Mouse (Mus musculus): ENCODE measurements around the gene Bcl11a. TPM values are rescaled to one million over a fixed set of nuclear protein-coding genes. Genes with fewer than 3 reads are reported as not detected.
A peak's percentile ranks its signal among the peaks of the same experiment; 100 is the strongest.

Gene Bcl11a
- polyA plus RNA-seq, 1 experiment from 2014 or later: 26.4 TPM

- Histone ChIP-seq H3K4me1 (ENCODE audit: control insufficient read depth, insufficient read depth, low read length) (peaks cover 22% of the 10 kb centered on the region), H3K36me3 (ENCODE audit: control insufficient read depth, insufficient read depth, low read length) (peaks cover 30% of the 10 kb centered on the region), H3K27ac (replicated peaks; ENCODE audit: low read depth, low read length) (peak overlapping the region; percentile 48), H3K9ac (ENCODE audit: low read depth, low read length) (peak overlapping the region; percentile 95), H3K4me3 (ENCODE audit: low read depth, low read length) (peak overlapping the region; percentile 82), H3K9me3 (ENCODE audit: control insufficient read depth, low read length) (no peaks in the 10 kb centered on the region), H3K4me2 (ENCODE audit: low read depth, low read length) (peak overlapping the region; percentile 97), H3K27me3 (replicated peaks; ENCODE audit: control insufficient read depth, insufficient read depth, low read length) (no peaks in the 10 kb centered on the region)
- ATAC-seq (ENCODE audit: low read depth): no peak
- no peak for DNase-seq (ENCODE audit: low spot score)
- WGBS: 50% methylated on average over 7 of the region's 7 CpGs
Observed at GRCm38 (mm10) chr11:24083423-24083822, 5.6 kb downstream of the Bcl11a start.

- Histone ChIP-seq H3K9me3 (ENCODE audit: control insufficient read depth, low read length) (no peaks in the 10 kb centered on the region), H3K27ac (replicated peaks; ENCODE audit: low read depth, low read length) (no peak overlapping the region; the same call in 1 of the 2 replicates), H3K27me3 (replicated peaks; ENCODE audit: control insufficient read depth, insufficient read depth, low read length) (no peaks in the 10 kb centered on the region), H3K36me3 (ENCODE audit: control insufficient read depth, insufficient read depth, low read length) (peaks cover 30% of the 10 kb centered on the region), H3K9ac (ENCODE audit: low read depth, low read length) (0 out of 2 replicates have a peak overlapping the region, but pooled peaks have one; percentile 27), H3K4me1 (ENCODE audit: control insufficient read depth, insufficient read depth, low read length) (peaks cover 22% of the 10 kb centered on the region), H3K4me2 (ENCODE audit: low read depth, low read length) (peak overlapping the region; percentile 97), H3K4me3 (ENCODE audit: low read depth, low read length) (peak overlapping the region; percentile 8; the same call in 1 of the 2 replicates)
- WGBS: 47% methylated on average over 3 of the region's 3 CpGs
- DNase-seq (ENCODE audit: low spot score) (no peak), ATAC-seq (ENCODE audit: low read depth) (no peak)
Observed at GRCm38 (mm10) chr11:24084077-24084476, 6.2 kb downstream of the Bcl11a start.

GRCm38 (mm10) chr11:24084590-24084989 lies 6.7 kb downstream of the Bcl11a start:
- 43% methylated on average over 4 of the region's 4 CpGs for WGBS
- H3K36me3 ChIP-seq (ENCODE audit: control insufficient read depth, insufficient read depth, low read length): peaks cover 33% of the 10 kb centered on the region
- peaks cover 22% of the 10 kb centered on the region for H3K4me1 ChIP-seq (ENCODE audit: control insufficient read depth, insufficient read depth, low read length)
- peak overlapping the region; percentile 8; the same call in 1 of the 2 replicates for H3K4me3 ChIP-seq (ENCODE audit: low read depth, low read length)
- H3K27me3 ChIP-seq (replicated peaks; ENCODE audit: control insufficient read depth, insufficient read depth, low read length): no peaks in the 10 kb centered on the region
- ATAC-seq (ENCODE audit: low read depth): no peak
- no peak overlapping the region for H3K9ac ChIP-seq (ENCODE audit: low read depth, low read length)
- H3K9me3 ChIP-seq (ENCODE audit: control insufficient read depth, low read length): no peaks in the 10 kb centered on the region
- no peak overlapping the region; the same call in 1 of the 2 replicates for H3K27ac ChIP-seq (replicated peaks; ENCODE audit: low read depth, low read length)
- peak overlapping the region; percentile 27 for H3K4me2 ChIP-seq (ENCODE audit: low read depth, low read length)
- no peak for DNase-seq (ENCODE audit: low spot score)

GRCm38 (mm10) chr11:24085986-24086385 lies 8.1 kb downstream of the Bcl11a start:
- no peak for DNase-seq (ENCODE audit: low spot score)
- no peak overlapping the region for H3K9ac ChIP-seq (ENCODE audit: low read depth, low read length)
- no peak overlapping the region for H3K4me3 ChIP-seq (ENCODE audit: low read depth, low read length)
- peak overlapping the region; percentile 25; the same call in 1 of the 2 replicates for H3K27ac ChIP-seq (replicated peaks; ENCODE audit: low read depth, low read length)
- no peak for ATAC-seq (ENCODE audit: low read depth)
- H3K4me1 ChIP-seq (ENCODE audit: control insufficient read depth, insufficient read depth, low read length): peaks cover 23% of the 10 kb centered on the region
- H3K9me3 ChIP-seq (ENCODE audit: control insufficient read depth, low read length): no peaks in the 10 kb centered on the region
- 36% methylated on average over 6 of the region's 6 CpGs for WGBS
- H3K4me2 ChIP-seq (ENCODE audit: low read depth, low read length): no peak overlapping the region
- H3K36me3 ChIP-seq (ENCODE audit: control insufficient read depth, insufficient read depth, low read length): peaks cover 36% of the 10 kb centered on the region
- H3K27me3 ChIP-seq (replicated peaks; ENCODE audit: control insufficient read depth, insufficient read depth, low read length): no peaks in the 10 kb centered on the region

- Histone ChIP-seq H3K36me3 (ENCODE audit: control insufficient read depth, insufficient read depth, low read length) (peaks cover 36% of the 10 kb centered on the region), H3K27ac (replicated peaks; ENCODE audit: low read depth, low read length) (0 out of 2 replicates have a peak overlapping the region, but pooled peaks have one; percentile 22), H3K4me3 (ENCODE audit: low read depth, low read length) (no peak overlapping the region), H3K9ac (ENCODE audit: low read depth, low read length) (no peak overlapping the region), H3K4me1 (ENCODE audit: control insufficient read depth, insufficient read depth, low read length) (peaks cover 31% of the 10 kb centered on the region), H3K4me2 (ENCODE audit: low read depth, low read length) (no peak overlapping the region), H3K27me3 (replicated peaks; ENCODE audit: control insufficient read depth, insufficient read depth, low read length) (no peaks in the 10 kb centered on the region), H3K9me3 (ENCODE audit: control insufficient read depth, low read length) (no peaks in the 10 kb centered on the region)
- ATAC-seq (ENCODE audit: low read depth) (peak; percentile 16; the same call in 1 of the 2 replicates), DNase-seq (ENCODE audit: low spot score) (peak; percentile 52)
- 66% methylated on average over 4 of the region's 4 CpGs for WGBS
Observed at GRCm38 (mm10) chr11:24087069-24087468, 9.2 kb downstream of the Bcl11a start.

GRCm38 (mm10) chr11:24090443-24090842 lies 12.6 kb downstream of the Bcl11a start:
- H3K9ac ChIP-seq (ENCODE audit: low read depth, low read length): no peak overlapping the region
- H3K4me3 ChIP-seq (ENCODE audit: low read depth, low read length): no peak overlapping the region
- H3K9me3 ChIP-seq (ENCODE audit: control insufficient read depth, low read length): no peaks in the 10 kb centered on the region
- H3K27ac ChIP-seq (replicated peaks; ENCODE audit: low read depth, low read length): no peak overlapping the region
- peaks cover 32% of the 10 kb centered on the region for H3K36me3 ChIP-seq (ENCODE audit: control insufficient read depth, insufficient read depth, low read length)
- H3K4me1 ChIP-seq (ENCODE audit: control insufficient read depth, insufficient read depth, low read length): peaks cover 44% of the 10 kb centered on the region
- DNase-seq (ENCODE audit: low spot score) (no peak), ATAC-seq (ENCODE audit: low read depth) (no peak)
- H3K4me2 ChIP-seq (ENCODE audit: low read depth, low read length): no peak overlapping the region
- WGBS: 62% methylated on average over 4 of the region's 4 CpGs
- no peaks in the 10 kb centered on the region for H3K27me3 ChIP-seq (replicated peaks; ENCODE audit: control insufficient read depth, insufficient read depth, low read length)

- Histone ChIP-seq H3K9me3 (ENCODE audit: control insufficient read depth, low read length) (no peaks in the 10 kb centered on the region), H3K27ac (replicated peaks; ENCODE audit: low read depth, low read length) (0 out of 2 replicates have a peak overlapping the region, but pooled peaks have one; percentile 19), H3K4me3 (ENCODE audit: low read depth, low read length) (0 out of 2 replicates have a peak overlapping the region, but pooled peaks have one; percentile 1), H3K4me1 (ENCODE audit: control insufficient read depth, insufficient read depth, low read length) (peaks cover 42% of the 10 kb centered on the region), H3K36me3 (ENCODE audit: control insufficient read depth, insufficient read depth, low read length) (peaks cover 21% of the 10 kb centered on the region; the same call in 1 of the 2 replicates), H3K4me2 (ENCODE audit: low read depth, low read length) (peak overlapping the region; percentile 35), H3K27me3 (replicated peaks; ENCODE audit: control insufficient read depth, insufficient read depth, low read length) (no peaks in the 10 kb centered on the region), H3K9ac (ENCODE audit: low read depth, low read length) (no peak overlapping the region; the same call in 1 of the 2 replicates)
- 20% methylated on average over 15 of the region's 15 CpGs for WGBS
- ATAC-seq (ENCODE audit: low read depth): peak; percentile 10; the same call in 1 of the 2 replicates
- DNase-seq (ENCODE audit: low spot score): peak; percentile 57
Observed at GRCm38 (mm10) chr11:24091393-24092080, 13.7 kb downstream of the Bcl11a start.

GRCm38 (mm10) chr11:24092618-24093017 lies 14.8 kb downstream of the Bcl11a start:
- peaks cover 53% of the 10 kb centered on the region for H3K4me1 ChIP-seq (ENCODE audit: control insufficient read depth, insufficient read depth, low read length)

More at GRCm38 (mm10) chr11:24092618-24093017, 14.8 kb downstream of the Bcl11a start:
- Histone ChIP-seq H3K36me3 (ENCODE audit: control insufficient read depth, insufficient read depth, low read length) (peaks cover 11% of the 10 kb centered on the region; the same call in 1 of the 2 replicates), H3K4me3 (ENCODE audit: low read depth, low read length) (no peak overlapping the region), H3K27me3 (replicated peaks; ENCODE audit: control insufficient read depth, insufficient read depth, low read length) (no peaks in the 10 kb centered on the region), H3K9ac (ENCODE audit: low read depth, low read length) (no peak overlapping the region), H3K9me3 (ENCODE audit: control insufficient read depth, low read length) (no peaks in the 10 kb centered on the region), H3K4me2 (ENCODE audit: low read depth, low read length) (no peak overlapping the region), H3K27ac (replicated peaks; ENCODE audit: low read depth, low read length) (peak overlapping the region; percentile 22; the same call in 1 of the 2 replicates)
- peak; percentile 62; the same call in 1 of the 2 replicates for ATAC-seq (ENCODE audit: low read depth)
- no peak for DNase-seq (ENCODE audit: low spot score)
- 52% methylated on average over 3 of the region's 3 CpGs for WGBS
